Mouse (Mus musculus) c-Kit-positive CD71-negative TER-119-negative erythroid progenitor cells, embryonic 14.5 days (primary cell): Measurements from ENCODE around the gene Taf15.

Experiments
- DNase-seq: peaks from one replicate; pipeline ENCODE4 v3.0.0-alpha.2; 2013; ENCODE audit warnings: low read depth

Gene Taf15

DNA sequence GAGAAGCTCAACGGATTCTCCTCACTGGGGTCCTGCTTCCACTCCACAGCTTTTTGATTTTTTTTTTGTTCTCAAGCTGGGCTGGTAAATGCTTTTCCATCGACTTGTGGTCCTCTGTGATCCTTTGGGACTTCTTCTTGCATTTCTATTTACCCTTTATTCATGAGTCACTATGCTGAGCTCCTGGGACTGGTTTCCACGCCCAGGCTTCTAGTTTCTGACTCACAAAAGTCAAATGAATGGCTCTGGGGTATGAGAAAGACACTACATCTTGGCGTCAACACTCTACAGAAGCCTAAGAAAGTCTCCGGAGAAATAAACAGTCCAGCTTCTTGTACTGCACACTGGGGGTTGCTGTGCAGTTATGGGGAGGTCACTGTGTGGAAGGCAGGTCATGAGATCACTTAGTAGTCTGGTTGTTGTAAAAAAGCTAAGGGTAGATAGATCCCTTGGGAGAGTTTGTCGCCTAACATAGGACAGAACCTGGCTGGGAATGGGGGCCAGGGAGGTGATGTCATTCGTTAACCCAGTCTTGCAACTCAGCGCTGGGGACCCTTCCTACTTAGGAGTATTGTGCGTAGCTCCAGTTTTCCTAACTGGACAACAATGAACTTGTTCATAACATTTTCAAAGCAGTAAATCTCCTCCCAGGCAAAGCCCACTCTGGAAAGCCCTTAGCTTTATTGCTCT, 14.8 kb upstream of the Taf15 start:
- DNase-seq: no peak

- DNase-seq: no peak
Measured at GRCm38 (mm10) chr11:83461462-83462027, 11.3 kb upstream of the Taf15 start.

- DNase-seq: no peak
Measured at GRCm38 (mm10) chr11:83462711-83463244, 10.1 kb upstream of the Taf15 start, which contains the start of gene Mmp28. Gene Mmp28 (minus strand): TSS chr11:83463071.

DNA sequence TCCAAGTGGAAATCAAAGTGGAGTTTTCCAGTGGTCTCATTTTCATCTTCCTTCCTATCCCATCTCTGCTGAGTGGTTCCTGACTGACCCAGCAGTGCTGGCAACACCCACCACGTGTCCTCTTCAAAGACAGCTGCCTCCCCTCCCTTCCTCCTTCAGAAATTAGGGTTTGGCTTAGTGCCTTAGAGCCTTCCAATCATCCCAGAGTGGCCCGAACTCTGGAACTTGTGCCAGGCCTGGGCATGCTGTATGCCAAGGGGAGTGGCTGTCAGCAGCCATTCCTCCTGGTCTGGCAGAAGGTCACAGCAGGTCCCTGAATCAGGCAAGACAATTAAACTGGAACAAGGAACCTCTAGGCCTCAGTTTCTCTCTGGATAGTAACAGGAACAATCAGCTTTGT, 6.9 kb upstream of the Taf15 start:
- DNase-seq: no peak

DNA sequence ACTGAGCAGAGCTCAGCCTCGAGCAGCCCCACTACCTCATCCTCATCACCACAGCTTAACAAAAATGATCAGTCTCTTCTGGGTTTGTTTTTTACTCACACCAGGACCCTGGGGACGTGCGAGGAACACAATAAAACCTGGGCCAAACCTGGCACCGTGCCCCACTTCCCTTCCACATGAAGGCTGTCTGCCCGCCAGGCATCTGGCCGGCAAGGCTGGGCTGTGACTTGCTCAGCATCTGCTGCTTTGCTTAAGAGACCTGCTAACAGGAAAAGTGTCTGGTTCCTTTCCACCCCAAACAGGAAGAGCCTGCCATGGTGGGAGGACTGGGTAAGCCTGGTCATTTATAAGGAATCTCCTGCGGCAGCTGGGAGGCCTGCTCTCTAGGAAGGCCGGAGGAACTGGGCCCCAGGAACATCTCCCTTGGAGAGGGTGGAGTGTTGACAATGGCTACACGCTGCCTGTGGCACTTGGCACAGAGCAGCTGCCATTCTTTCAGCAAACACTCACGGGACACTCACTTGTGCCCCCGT, 5.7 kb upstream of the Taf15 start:
- DNase-seq: no peak

- DNase-seq: no peak
Measured at GRCm38 (mm10) chr11:83468765-83469164, 4.1 kb upstream of the Taf15 start.

- no peak for DNase-seq
Measured at GRCm38 (mm10) chr11:83471766-83472165, 1.1 kb upstream of the Taf15 start.

- DNase-seq: no peak
Measured at GRCm38 (mm10) chr11:83473235-83474016, 540 bp downstream of the Taf15 start.

- DNase-seq: no peak
Measured at GRCm38 (mm10) chr11:83491488-83491887, 18.6 kb downstream of the Taf15 start.

DNA sequence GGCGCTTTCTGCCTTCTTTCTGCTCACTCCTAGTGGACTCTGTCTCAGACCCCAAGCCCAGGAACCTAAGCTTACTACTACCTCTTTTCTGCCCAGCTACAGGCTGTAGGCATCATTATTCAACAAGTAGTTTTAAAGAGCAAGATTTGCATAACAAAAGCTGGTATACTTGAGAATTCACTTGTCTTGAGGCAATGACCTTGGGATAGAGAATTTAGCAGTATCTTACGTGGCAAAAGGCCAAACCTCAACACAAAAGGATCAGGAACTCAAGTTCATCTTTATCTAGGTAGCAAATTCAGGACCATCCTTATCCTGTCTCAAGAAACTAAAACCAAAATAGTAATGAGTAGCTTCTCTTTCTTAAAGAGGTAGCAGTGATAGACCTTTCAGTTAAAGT, 22.7 kb downstream of the Taf15 start:
- no peak for DNase-seq

DNA sequence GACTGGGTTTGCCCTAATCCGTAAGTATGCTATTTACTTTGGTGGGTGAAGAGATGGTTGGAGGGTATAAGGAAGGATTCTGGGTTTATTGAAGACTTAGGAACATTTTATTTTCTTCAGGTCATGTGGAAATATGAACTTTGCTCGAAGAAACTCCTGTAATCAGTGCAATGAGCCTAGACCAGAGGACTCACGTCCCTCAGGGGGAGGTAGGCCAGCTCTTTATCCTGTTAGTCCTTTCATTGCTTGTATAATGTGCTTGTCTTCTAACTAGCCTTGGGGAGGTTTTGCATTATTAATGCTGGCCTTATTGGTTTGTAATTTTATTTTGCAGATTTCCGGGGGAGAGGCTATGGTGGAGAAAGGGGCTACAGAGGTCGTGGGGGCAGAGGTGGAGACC, 31.4 kb downstream of the Taf15 start:
- DNase-seq: no peak

GRCm38 (mm10) chr11:83509521-83509920, 36.6 kb downstream of the Taf15 start:
- no peak for DNase-seq

- no peak for DNase-seq
Measured at GRCm38 (mm10) chr11:83517153-83517552, 44.3 kb downstream of the Taf15 start.

DNA sequence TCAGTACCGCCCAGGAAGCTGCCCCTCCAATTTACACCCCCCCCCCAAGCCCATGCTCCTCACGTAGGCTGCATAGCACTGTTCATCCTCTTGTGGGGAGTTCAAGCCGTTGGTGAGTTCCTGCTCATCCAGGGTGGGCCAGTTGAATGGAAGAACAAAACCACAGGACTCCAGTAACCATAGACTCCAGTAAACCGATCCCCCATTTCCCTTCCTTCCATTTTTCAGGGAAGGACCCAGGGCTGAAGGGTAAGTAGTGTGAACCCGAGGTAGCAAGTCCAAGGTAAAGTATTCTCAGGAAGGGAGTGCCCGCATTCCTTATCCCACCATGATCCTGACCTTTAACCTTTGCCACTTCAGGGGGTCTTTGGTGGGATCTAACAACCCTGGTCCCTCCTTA, 45.5 kb downstream of the Taf15 start:
- no peak for DNase-seq

GRCm38 (mm10) chr11:83522075-83522474, 49.2 kb downstream of the Taf15 start, which contains the start of gene Heatr9:
Gene Heatr9 (minus strand): TSS chr11:83522175.
- no peak for DNase-seq

- DNase-seq: no peak
Measured at GRCm38 (mm10) chr11:83529024-83529423, 56.1 kb downstream of the Taf15 start.

DNA sequence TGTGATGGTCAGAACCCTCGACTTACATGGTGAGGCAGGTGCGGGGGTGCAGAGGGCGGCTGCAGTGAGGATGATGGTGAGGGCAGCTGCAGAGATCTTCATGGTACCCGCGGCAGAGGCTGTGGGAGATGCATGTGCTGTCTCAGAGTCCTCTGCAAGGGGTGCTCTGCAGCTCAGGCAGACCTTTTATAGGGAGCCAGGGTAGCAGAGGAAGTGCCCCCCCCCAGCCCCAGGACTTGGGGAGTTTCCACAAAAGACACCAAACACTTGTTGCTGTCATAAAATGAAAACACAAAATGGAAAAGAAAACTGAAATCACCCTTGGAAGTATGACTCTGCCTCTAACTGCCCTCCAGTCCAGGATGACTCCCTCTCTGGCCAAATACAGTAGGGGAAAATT, 57.5 kb downstream of the Taf15 start, which contains the start of gene Ccl5:
Gene Ccl5, minus strand, starts transcription at position 159 of the 400 bp plus-strand sequence.
- no peak for DNase-seq

- no peak for DNase-seq
Measured at GRCm38 (mm10) chr11:83533192-83533591, 60.3 kb downstream of the Taf15 start.

DNA sequence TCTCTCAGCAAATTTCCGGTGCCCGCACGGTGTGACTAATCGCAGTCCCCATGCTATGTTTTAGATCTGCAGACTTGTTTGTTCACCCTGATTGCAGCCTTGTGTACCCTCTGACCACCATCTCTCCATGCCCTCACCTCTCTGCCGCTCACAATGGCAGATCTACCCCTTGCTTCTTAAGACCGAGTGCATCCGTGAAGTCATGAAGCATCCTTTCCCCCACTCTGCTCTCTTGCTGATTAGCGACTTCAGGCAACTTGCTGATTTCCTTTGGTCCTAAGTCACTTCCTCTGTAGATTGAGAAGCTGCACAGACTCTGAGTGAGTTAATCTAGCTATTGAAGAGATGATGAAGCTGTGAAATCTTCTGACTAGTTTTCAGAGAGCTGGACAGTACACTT, 61.3 kb downstream of the Taf15 start:
- no peak for DNase-seq

GRCm38 (mm10) chr11:83534609-83535423, 61.9 kb downstream of the Taf15 start:
- DNase-seq: no peak

DNA sequence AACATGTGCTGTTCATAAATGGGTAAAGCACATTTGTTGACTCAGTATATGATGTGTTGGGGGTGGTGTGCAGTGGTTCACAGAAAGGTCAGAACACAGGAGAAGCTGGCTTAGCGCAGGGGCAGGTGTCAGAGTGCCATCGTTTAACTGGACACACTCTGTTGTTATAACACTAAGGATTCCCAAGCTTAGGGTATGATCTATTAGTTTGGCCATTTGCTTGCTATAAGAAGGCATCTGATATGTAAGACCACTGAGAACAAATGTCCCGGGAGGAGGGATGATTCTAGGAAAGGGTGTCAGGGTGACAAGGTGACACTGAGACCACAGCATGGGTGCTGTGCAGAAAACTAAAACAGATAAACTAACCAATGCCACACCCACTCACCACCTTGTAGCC, 63.9 kb downstream of the Taf15 start:
- DNase-seq: no peak
